Mouse (Mus musculus) forebrain, embryonic 16.5 days (tissue): ENCODE data around the gene Tcea3. TPM values are rescaled to one million over a fixed set of nuclear protein-coding genes. Genes with fewer than 3 reads are reported as not detected.

Experiments
- ATAC-seq: fragments of 200-750 bp; cut with Nextera tagmentation; 2 replicates; pipeline ENCODE4 v1.8.0; 2017; ENCODE audit warnings: mild to moderate bottlenecking, moderate library complexity
- H3K27ac ChIP-seq: fragments of 300-500 bp; sonication (generic); 2 replicates; pipeline ENCODE4 v1.5.1; 2014; ENCODE audit warnings: low read length, control low read depth
- H3K27me3 ChIP-seq: fragments of 300-500 bp; sonication (generic); replicated peaks from 2 replicates; pipeline ENCODE4 v1.6.1; 2014; ENCODE audit warnings: low read length; ENCODE audit not compliant: control insufficient read depth, insufficient read depth
- H3K36me3 ChIP-seq: fragments of 300-500 bp; sonication (generic); 2 replicates; pipeline ENCODE4 v1.6.1; 2014; ENCODE audit not compliant: control insufficient read depth, insufficient read depth
- H3K4me1 ChIP-seq: fragments of 300-500 bp; sonication (generic); replicated peaks from 2 replicates; pipeline ENCODE4 v1.6.1; 2014; ENCODE audit warnings: low read length; ENCODE audit not compliant: control insufficient read depth, insufficient read depth
- H3K4me2 ChIP-seq: fragments of 300-500 bp; sonication (generic); 2 replicates; pipeline ENCODE4 v1.6.1; 2014; ENCODE audit warnings: mild to moderate bottlenecking, low read length, control low read depth
- H3K4me3 ChIP-seq: fragments of 300-500 bp; sonication (generic); replicated peaks from 2 replicates; pipeline ENCODE4 v1.5.1; 2014; ENCODE audit warnings: mild to moderate bottlenecking, low read length, control low read depth
- H3K9ac ChIP-seq: fragments of 300-500 bp; sonication (generic); replicated peaks from 2 replicates; pipeline ENCODE4 v1.6.1; 2014; ENCODE audit warnings: low read depth, low read length, control low read depth
- H3K9me3 ChIP-seq: fragments of 300-500 bp; sonication (generic); 2 replicates; pipeline ENCODE4 v1.6.1; 2016; ENCODE audit warnings: low read length; ENCODE audit not compliant: control insufficient read depth
- WGBS: fragments of 180-500 bp; shearing (Covaris S2); extraction: QIAGEN DNeasy Blood & Tissue Kit; methylation state at CpG from one replicate; pipeline ENCODE4 v1.1.7; 2014; 5-methylcytosine and 5-hydroxymethylcytosine counted together
- polyA plus RNA-seq: library from polyadenylated mRNA; unstranded; fragments of >200 nt; fragmentation: Nextera tagmentation; extraction: Ambion mirVana; gene quantifications from 2 replicates; pipeline ENCODE4 v1.2.1, GENCODE M21; 2015

Gene Tcea3
- polyA plus RNA-seq, 1 experiment from 2014 or later = 0.44 TPM

DNA sequence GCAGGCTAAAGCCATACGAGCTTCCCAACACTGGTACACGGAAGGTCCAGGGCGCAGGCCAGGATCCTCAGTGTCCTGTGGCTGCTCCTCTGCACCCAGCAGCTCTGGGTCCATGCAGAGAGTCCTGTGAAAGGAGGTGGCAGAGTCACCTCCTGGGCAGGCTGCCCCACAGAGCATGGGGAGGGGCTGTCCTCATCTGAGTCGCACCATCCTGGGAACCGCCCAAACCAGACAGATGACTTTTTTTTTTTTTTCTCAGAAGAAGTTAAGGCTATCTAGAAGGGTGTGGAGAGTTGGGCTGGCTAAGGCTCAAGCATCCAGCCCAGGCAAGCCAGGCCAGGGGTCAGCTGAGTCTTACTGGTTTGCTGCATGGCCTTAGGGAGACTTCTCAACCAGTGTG lies 18.9 kb upstream of the Tcea3 start:
- Histone ChIP-seq H3K36me3 (no peaks in the 10 kb centered on the region), H3K9me3 (no peaks in the 10 kb centered on the region), H3K4me3 (no peak overlapping the region), H3K27me3 (no peaks in the 10 kb centered on the region), H3K27ac (no peak overlapping the region), H3K4me2 (no peak overlapping the region), H3K4me1 (peaks cover 7% of the 10 kb centered on the region), H3K9ac (no peak overlapping the region)
- WGBS = 88% methylated on average over 5 of the region's 5 CpGs
- ATAC-seq = no peak

DNA sequence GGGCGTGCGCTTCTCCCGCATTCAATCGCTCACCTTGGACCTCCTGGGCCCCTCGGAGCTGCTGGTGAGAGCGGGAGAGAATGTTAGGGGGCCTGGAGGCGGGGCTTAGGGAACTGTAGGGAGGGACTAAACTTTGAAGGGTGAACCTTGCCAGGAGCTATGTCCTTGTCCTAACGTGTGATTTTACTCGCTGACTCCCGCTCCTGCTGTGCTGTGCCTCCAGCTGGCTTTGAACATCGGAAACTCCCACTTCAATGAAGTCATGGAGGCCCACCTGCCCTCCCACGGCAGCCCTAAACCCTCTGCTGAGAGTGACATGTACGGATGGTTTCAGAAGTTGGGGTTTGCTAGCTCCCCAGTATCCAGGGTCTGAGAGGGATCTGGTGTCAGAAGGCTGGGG lies 8.9 kb upstream of the Tcea3 start:
- WGBS = 26% methylated on average over 13 of the region's 13 CpGs
- H3K36me3 ChIP-seq = no peaks in the 10 kb centered on the region
- ATAC-seq = no peak

DNA sequence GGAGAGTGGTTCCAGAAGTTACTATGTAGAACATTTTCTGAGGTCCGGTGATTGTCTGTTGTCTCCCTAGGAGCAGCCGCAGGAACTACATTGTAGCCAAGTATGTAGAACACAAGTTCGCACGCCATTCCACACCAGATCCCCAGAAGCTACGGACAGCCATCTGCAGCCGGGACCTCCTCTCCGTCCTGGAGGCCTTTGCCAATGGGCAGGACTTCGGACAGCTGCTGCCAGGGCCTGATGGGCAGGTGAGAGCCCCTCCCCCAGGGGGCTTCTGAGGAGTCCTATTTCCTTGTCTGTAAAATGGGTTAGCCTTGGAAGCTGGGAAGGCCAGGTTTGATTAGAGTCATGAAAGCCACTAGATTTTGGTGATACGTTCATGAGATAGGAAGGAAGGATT lies 8.4 kb upstream of the Tcea3 start:
- Histone ChIP-seq H3K9ac (no peak overlapping the region), H3K4me1 (no peaks in the 10 kb centered on the region), H3K27me3 (peaks cover 4% of the 10 kb centered on the region; the same call in 1 of the 2 replicates), H3K4me3 (no peak overlapping the region), H3K4me2 (no peak overlapping the region), H3K9me3 (no peaks in the 10 kb centered on the region), H3K36me3 (no peaks in the 10 kb centered on the region), H3K27ac (no peak overlapping the region)
- 75% methylated on average over 9 of the region's 9 CpGs for WGBS
- no peak for ATAC-seq

More for the DNA sequence above, 8.9 kb upstream of the Tcea3 start:
- Histone ChIP-seq H3K4me1 (no peaks in the 10 kb centered on the region), H3K9me3 (no peaks in the 10 kb centered on the region), H3K9ac (no peak overlapping the region), H3K27me3 (0 out of 2 replicates have a peak, but pooled peaks cover 4% of the 10 kb centered on the region), H3K27ac (no peak overlapping the region), H3K4me3 (no peak overlapping the region), H3K4me2 (no peak overlapping the region)

DNA sequence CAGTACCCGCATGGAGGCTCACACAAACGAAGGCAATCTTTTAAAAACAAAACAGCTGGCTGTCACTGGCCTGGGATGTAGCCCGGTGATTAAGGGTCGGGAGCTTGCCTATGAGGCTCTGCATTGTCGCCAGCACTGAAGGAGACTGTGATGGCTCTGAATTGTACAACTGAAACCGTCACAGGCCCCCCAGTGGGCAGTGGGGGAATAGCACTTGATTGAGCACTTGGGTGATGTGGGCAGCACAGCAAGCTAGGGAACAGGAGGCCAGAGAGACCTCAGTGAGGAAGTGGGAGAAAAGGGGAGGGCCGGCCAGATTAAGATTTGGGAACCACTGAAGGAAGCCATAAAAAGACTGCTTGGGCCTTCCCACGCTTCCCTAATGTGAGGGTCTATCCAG lies 7.9 kb upstream of the Tcea3 start:
- Histone ChIP-seq H3K9me3 (no peaks in the 10 kb centered on the region), H3K4me2 (no peak overlapping the region), H3K27me3 (peaks cover 6% of the 10 kb centered on the region; the same call in 1 of the 2 replicates), H3K4me1 (no peaks in the 10 kb centered on the region), H3K36me3 (no peaks in the 10 kb centered on the region), H3K9ac (no peak overlapping the region), H3K27ac (no peak overlapping the region), H3K4me3 (no peak overlapping the region)
- WGBS = 14% methylated on average over 8 of the region's 8 CpGs
- no peak for ATAC-seq

DNA sequence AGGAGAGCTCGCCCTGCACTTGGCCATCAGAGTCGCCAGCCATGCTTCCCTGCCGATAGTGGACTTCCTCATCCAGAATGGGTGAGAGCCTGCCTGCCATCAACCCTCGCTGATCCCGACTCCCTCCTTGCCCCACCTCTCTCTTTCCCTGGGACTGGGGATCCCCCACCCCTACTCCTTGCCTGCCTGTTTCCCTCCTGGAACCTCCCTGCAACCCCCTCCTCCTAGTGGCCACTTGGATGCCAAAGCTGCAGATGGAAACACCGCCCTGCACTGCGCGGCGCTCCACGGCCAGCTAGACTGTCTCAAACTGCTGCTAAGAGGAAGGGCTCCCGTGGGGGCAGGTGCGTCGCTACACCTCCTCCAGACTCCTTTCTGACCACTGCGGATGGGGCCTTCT lies 7.4 kb upstream of the Tcea3 start:
- no peak overlapping the region for H3K4me3 ChIP-seq
- 65% methylated on average over 14 of the region's 14 CpGs for WGBS
- no peaks in the 10 kb centered on the region for H3K9me3 ChIP-seq
- H3K27me3 ChIP-seq = peaks cover 6% of the 10 kb centered on the region; the same call in 1 of the 2 replicates
- no peak overlapping the region for H3K4me2 ChIP-seq
- H3K4me1 ChIP-seq = no peaks in the 10 kb centered on the region
- H3K36me3 ChIP-seq = no peaks in the 10 kb centered on the region
- no peak overlapping the region for H3K9ac ChIP-seq
- no peak overlapping the region for H3K27ac ChIP-seq
- no peak for ATAC-seq

DNA sequence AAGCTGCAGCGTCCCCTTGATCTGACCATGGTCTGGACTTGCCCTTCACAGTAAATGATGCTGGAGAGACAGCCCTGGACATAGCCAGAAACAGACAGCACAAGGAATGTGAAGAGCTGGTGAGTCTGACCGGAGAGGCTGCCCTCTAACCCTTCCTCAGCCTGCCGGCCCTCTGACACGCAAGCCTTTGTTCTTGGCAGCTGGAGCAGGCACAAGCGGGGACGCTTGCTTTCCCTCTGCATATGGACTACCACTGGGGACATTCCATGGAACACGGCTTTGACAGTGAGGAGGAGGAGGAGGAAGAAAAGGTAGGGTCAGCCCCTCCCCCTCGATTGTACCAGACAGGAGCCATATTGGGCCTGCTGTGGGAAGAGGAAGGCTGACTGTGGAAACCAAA lies 6.6 kb upstream of the Tcea3 start:
- H3K36me3 ChIP-seq = no peaks in the 10 kb centered on the region
- H3K27me3 ChIP-seq = peaks cover 10% of the 10 kb centered on the region
- no peak overlapping the region for H3K4me3 ChIP-seq
- WGBS = 43% methylated on average over 8 of the region's 8 CpGs
- no peak for ATAC-seq
- H3K27ac ChIP-seq = no peak overlapping the region
- no peaks in the 10 kb centered on the region for H3K9me3 ChIP-seq
- no peak overlapping the region for H3K9ac ChIP-seq
- H3K4me2 ChIP-seq = no peak overlapping the region
- H3K4me1 ChIP-seq = no peaks in the 10 kb centered on the region

DNA sequence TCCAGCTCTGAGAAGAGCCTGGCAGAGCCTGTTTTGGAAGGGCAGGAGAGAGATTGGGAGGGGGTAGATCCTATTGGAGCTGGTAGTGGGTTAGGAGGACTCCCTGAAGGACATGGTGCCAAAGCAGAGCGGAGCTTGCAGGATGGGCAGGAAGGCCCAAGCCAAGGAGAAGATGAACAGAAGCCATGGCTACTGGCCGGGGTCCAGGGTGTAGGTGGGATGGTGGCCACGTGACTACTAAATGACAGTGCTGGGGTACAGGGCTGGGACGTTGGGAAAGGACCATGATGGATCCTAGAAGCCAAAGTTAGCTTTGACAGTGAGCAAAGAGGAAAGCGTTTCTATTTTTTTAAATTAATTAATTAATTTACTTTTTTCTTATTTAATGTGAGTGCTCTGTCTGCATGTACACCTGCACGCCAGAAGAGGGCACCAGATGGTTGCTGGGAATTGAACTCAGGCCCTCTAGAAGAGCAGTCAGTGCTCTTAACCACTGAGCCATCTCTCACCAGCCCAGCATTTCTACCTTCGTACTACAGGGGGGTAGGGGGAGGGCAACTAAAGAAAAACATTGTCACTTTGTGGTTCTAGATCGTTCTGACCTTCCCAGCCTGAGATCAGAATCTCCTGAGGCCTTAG lies 5.3 kb upstream of the Tcea3 start:
- Histone ChIP-seq H3K9me3 (no peaks in the 10 kb centered on the region), H3K36me3 (no peaks in the 10 kb centered on the region), H3K4me2 (no peak overlapping the region), H3K27ac (no peak overlapping the region), H3K4me3 (no peak overlapping the region), H3K9ac (no peak overlapping the region), H3K27me3 (peaks cover 19% of the 10 kb centered on the region), H3K4me1 (0 out of 2 replicates have a peak, but pooled peaks cover 2% of the 10 kb centered on the region)
- no peak for ATAC-seq
- WGBS = 45% methylated on average over 8 of the region's 8 CpGs

DNA sequence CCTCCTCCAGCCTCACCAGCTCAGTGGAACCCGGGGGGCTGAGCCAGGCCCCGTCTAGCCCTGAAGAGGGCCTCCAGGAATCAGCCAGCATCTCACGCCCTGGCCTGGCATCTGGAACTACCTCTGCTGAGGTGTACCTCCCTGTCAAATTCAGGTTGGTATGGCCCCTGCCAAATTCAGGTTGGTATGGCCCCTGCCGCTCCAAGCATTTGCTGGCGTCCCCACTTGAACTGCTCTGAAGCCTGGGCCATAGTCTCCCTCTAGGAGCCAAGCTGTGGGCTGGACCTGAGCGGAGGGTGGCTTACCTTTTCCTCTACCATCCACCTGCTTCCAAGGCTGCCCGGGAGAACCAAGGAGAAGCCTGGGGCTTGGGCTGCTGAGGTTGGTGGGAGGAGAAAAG lies 4.8 kb upstream of the Tcea3 start:
- Histone ChIP-seq H3K27ac (no peak overlapping the region), H3K4me3 (no peak overlapping the region), H3K9ac (no peak overlapping the region), H3K4me2 (no peak overlapping the region), H3K9me3 (no peaks in the 10 kb centered on the region), H3K36me3 (no peaks in the 10 kb centered on the region), H3K27me3 (peaks cover 18% of the 10 kb centered on the region), H3K4me1 (peaks cover 7% of the 10 kb centered on the region)
- 81% methylated on average over 7 of the region's 7 CpGs for WGBS
- ATAC-seq = no peak

DNA sequence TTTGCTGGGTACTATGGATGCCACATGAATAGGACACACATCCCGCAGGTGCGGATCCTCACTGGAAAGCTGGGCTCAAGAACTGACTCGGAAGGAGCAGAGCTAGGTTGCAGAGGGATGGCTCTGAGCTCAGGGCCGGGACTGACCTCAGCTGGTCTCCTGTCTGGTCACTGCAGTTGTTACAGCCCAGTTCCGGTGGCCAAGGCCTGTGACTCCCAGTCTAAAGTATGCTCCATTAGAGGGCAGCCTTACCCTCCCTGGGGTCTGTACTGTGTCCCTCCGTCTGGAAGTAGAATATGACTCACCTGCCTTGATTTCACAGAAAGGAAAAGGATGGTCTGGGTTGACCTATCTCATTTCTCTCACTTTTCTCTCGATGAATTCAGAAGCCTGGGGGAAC lies 3.3 kb upstream of the Tcea3 start:
- peaks cover 23% of the 10 kb centered on the region for H3K27me3 ChIP-seq
- no peak for ATAC-seq
- peaks cover 19% of the 10 kb centered on the region for H3K4me1 ChIP-seq
- no peak overlapping the region for H3K4me3 ChIP-seq
- H3K9ac ChIP-seq = no peak overlapping the region
- no peak overlapping the region for H3K4me2 ChIP-seq
- no peaks in the 10 kb centered on the region for H3K9me3 ChIP-seq
- no peaks in the 10 kb centered on the region for H3K36me3 ChIP-seq
- 74% methylated on average over 7 of the region's 7 CpGs for WGBS
- no peak overlapping the region for H3K27ac ChIP-seq

DNA sequence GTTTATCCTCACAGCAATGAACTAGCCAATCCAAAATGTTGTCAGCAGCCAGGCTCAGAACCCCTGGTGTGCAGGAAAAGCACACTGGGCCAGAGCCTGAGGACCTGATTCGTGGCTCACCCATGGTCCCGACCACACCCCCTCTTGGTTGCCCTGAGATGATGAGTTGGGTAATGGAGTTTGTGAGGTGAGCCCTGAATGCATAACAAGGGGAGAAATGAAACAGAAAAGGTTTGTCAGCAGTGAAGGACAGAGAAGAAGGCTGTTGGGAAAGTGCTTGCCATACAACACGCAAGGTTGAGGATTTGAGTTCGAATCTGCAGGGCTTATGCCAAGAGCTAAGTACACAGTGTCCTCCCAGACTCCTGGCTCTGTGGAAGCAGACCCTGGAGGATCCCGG lies 1.8 kb upstream of the Tcea3 start:
- ATAC-seq = no peak
- Histone ChIP-seq H3K27me3 (peaks cover 37% of the 10 kb centered on the region), H3K9me3 (no peaks in the 10 kb centered on the region), H3K4me2 (no peak overlapping the region), H3K4me3 (no peak overlapping the region), H3K9ac (no peak overlapping the region), H3K36me3 (no peaks in the 10 kb centered on the region), H3K27ac (no peak overlapping the region), H3K4me1 (peaks cover 19% of the 10 kb centered on the region)
- WGBS = 32% methylated on average over 5 of the region's 5 CpGs
